Mouse (Mus musculus) heart, adult 2 months (tissue): ENCODE data around the gene 2310061N02Rik. TPM values are rescaled to one million over a fixed set of nuclear protein-coding genes. Genes with fewer than 3 reads are reported as not detected.
"Not testable (repeated sequence)": the region's sequence is repeated elsewhere in the genome, so short reads cannot be mapped to it uniquely, and the experiment has no call there.

Experiments
- DNase-seq, 2 experiments: peaks; one replicate each; pipeline ENCODE4 v3.0.0; 2021
- H3K27ac ChIP-seq: fragments of 200-600 bp; 2 replicates; pipeline ENCODE4 v1.8.1; 2022
- H3K27me3 ChIP-seq: fragments of 200-500 bp; 2 replicates; pipeline ENCODE4 v1.6.1; 2012; ENCODE audit warnings: mild to moderate bottlenecking, low read length, inconsistent platforms, mixed read lengths; ENCODE audit not compliant: control insufficient read depth, insufficient read depth
- H3K36me3 ChIP-seq: fragments of 200-500 bp; 2 replicates; pipeline ENCODE4 v1.6.1; 2012; ENCODE audit warnings: low read length, inconsistent platforms; ENCODE audit not compliant: control insufficient read depth, insufficient read depth
- H3K4me1 ChIP-seq: fragments of 200-500 bp; 2 replicates; pipeline ENCODE4 v1.6.1; 2011; ENCODE audit warnings: low read length; ENCODE audit not compliant: control insufficient read depth, insufficient read depth
- H3K4me3 ChIP-seq: fragments of 200-600 bp; 2 replicates; pipeline ENCODE4 v1.8.1; 2022
- H3K79me2 ChIP-seq: fragments of 200-500 bp; replicated peaks from 2 replicates; pipeline ENCODE4 v1.6.1; 2012; ENCODE audit warnings: mild to moderate bottlenecking, inconsistent platforms, low read length, moderate library complexity, mixed read lengths; ENCODE audit not compliant: control insufficient read depth, insufficient read depth
- H3K9ac ChIP-seq: fragments of 200-500 bp; 2 replicates; pipeline ENCODE4 v1.6.1; 2012; ENCODE audit warnings: low read depth, mild to moderate bottlenecking, control low read depth, inconsistent platforms, low read length, mixed read lengths
- CTCF ChIP-seq: fragments of 200-600 bp; IDR thresholded peaks from 2 replicates; pipeline ENCODE4 v1.8.1; 2022; ENCODE audit warnings: antibody characterized with exemption, mild to moderate bottlenecking, moderate library complexity
- EP300 ChIP-seq: fragments of 200-500 bp; IDR thresholded peaks from 2 replicates; pipeline ENCODE4 v1.6.1; 2011; ENCODE audit warnings: low read depth, low read length, control low read depth; ENCODE audit not compliant: insufficient read depth
- POLR2A ChIP-seq: fragments of 200-500 bp; IDR thresholded peaks from 2 replicates; pipeline ENCODE4 v1.6.1; 2011; ENCODE audit warnings: mild to moderate bottlenecking, low read depth, low read length, control low read depth; ENCODE audit not compliant: insufficient read depth
- WGBS: fragments of 180-500 bp; shearing (Covaris S2); methylation state at CpG from one replicate; pipeline ENCODE4 v1.1.7; 2018; 5-methylcytosine and 5-hydroxymethylcytosine counted together
- intact Hi-C: fragments of 180-260 bp; cut with DNase I; formaldehyde crosslinking; loops from one replicate; pipeline ENCODE4 v1.15.1; 2025
- long read RNA-seq: library from polyadenylated mRNA; stranded (forward); transcript quantifications from one replicate; pipeline ENCODE4 v2.0.0, GENCODE M21; 2021
- polyA plus RNA-seq: library from polyadenylated mRNA; depleted of rRNA; stranded (reverse); fragments of >200 nt; gene quantifications from 2 replicates; pipeline ENCODE4 v1.2.3, GENCODE M21; 2012; rRNA removed
- total RNA-seq, 2 experiments: library from RNA; stranded (reverse); gene quantifications; 2 replicates each; pipeline ENCODE4 v1.2.3; 2021

Gene 2310061N02Rik
- total RNA-seq (not detected), polyA plus RNA-seq (not detected in 2 replicates)
- long read RNA-seq = 0 reads

DNA sequence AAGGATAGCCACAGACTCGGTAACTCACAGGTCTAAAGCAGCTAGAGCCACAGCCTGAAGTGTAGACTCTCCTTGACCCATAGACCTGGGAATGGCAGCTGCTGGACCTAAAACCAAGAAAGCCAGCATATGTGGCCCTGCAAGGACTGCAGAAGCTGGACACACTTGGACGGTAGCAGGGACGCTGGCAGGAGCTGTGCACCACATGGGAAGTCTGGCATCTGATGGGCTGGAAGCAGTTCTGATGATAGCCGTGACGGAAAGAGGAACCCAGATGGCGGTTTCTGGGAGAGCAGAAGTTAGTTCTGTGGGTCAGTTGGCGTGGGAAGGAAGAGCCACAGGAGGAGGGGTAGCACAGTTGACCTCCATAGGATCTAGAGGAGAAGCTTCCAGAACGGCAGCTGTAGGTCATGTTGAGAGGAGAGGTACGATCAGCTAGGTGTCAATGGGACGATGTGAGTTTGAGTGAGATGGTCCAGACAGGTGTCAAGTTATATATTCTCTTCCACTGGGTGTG, at the start of gene 2310061N02Rik:
Gene 2310061N02Rik (minus strand): TSS at position 467 of the 517 bp plus-strand sequence.
- Histone ChIP-seq H3K4me1 (no peaks in the 10 kb centered on the region), H3K36me3 (no peaks in the 10 kb centered on the region), H3K27me3 (no peaks in the 10 kb centered on the region), H3K4me3 (no peak within 1 kb of the TSS), H3K9ac (no peak within 1 kb of the TSS), H3K79me2 (no peaks in the 10 kb centered on the region), H3K27ac (no peak within 1 kb of the TSS)
- intact Hi-C loops = no loop called here
- no peak for TF ChIP-seq POLR2A
- TF ChIP-seq CTCF = no peak
- TF ChIP-seq EP300 = no peak
- DNase-seq = no peak
- WGBS = 78% methylated on average over 10 of the region's 10 CpGs

DNA sequence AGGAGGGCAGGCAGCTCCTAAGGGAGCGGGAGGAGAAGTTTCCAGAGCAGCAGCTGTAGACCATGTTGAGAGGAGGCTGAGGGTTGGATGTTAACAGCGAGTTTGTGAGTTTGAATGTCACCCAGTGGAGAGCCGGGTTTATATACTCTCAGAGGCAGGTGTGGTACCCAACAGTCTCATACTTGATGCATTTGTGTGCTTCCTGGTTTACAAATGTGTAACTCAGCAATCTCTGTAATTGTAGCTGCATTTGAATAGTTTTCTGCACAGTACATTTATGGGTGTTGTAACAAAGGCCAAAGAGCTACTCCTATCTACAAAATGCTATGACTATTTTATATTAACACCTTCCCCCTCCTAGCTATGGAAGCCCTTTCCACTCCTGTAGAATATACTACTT, 43.8 kb upstream of the 2310061N02Rik start, which contains the start of gene Krtap13:
Gene Krtap13 (minus strand): TSS at position 101 of the 400 bp plus-strand sequence.
- H3K27ac ChIP-seq, H3K9ac ChIP-seq, H3K79me2 ChIP-seq, H3K36me3 ChIP-seq, H3K27me3 ChIP-seq, intact Hi-C loops, H3K4me1 ChIP-seq, H3K4me3 ChIP-seq, DNase-seq: not testable (repeated sequence)
- 88% methylated on average over 3 of the region's 3 CpGs for WGBS

GRCm38 (mm10) chr16:88747943-88748342, 40.2 kb upstream of the 2310061N02Rik start:
- H3K27ac ChIP-seq = no peak overlapping the region
- TF ChIP-seq POLR2A (no peak), EP300 (no peak), CTCF (no peak)
- H3K4me3 ChIP-seq = no peak overlapping the region
- no peaks in the 10 kb centered on the region for H3K4me1 ChIP-seq
- H3K9ac ChIP-seq = no peak overlapping the region
- no peaks in the 10 kb centered on the region for H3K79me2 ChIP-seq
- 46% methylated on average over 4 of the region's 4 CpGs for WGBS
- intact Hi-C loops = no loop called here
- DNase-seq = no peak
- no peaks in the 10 kb centered on the region for H3K36me3 ChIP-seq
- H3K27me3 ChIP-seq = no peaks in the 10 kb centered on the region

DNA sequence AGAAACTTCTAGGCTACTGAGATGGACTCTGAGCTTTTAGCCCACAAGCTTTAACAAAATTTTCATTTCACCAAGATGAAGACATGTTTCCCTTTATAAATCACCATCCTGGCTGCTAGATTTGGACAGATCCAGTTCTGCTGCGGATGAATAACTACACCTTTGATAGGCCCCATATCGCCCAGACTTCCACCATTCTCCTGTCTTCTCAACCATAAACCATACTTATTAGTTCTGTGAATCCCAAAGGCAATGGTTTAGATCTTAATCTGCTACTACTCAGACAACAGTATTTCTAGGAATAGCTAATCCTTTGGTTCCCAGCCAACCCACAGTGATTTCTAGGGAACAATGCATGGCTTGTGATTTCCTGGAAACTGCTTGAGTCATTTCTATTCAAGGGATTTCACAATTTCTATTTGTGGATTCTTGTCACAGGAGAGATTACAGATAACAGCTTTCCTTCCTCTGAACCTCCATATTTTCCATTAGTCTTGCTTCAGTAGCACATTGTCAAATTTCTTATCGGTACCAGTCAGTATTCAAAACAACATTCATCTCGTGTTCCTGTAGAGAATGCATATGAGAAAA, 37.1 kb upstream of the 2310061N02Rik start:
- Histone ChIP-seq H3K9ac (no peak overlapping the region), H3K79me2 (no peaks in the 10 kb centered on the region), H3K36me3 (no peaks in the 10 kb centered on the region), H3K4me1 (no peaks in the 10 kb centered on the region), H3K27ac (no peak overlapping the region), H3K4me3 (no peak overlapping the region), H3K27me3 (no peaks in the 10 kb centered on the region)
- WGBS = 41% methylated on average over 4 of the region's 4 CpGs
- DNase-seq = no peak
- intact Hi-C loops = no loop called here
- TF ChIP-seq EP300 = no peak
- TF ChIP-seq POLR2A = no peak
- TF ChIP-seq CTCF = no peak

- intact Hi-C loops = no loop called here
- Histone ChIP-seq H3K9ac (no peak overlapping the region), H3K4me1 (no peaks in the 10 kb centered on the region), H3K27me3 (no peaks in the 10 kb centered on the region), H3K27ac (no peak overlapping the region), H3K4me3 (no peak overlapping the region), H3K79me2 (no peaks in the 10 kb centered on the region), H3K36me3 (no peaks in the 10 kb centered on the region)
- no peak for DNase-seq
- TF ChIP-seq EP300 = no peak
- no peak for TF ChIP-seq POLR2A
- TF ChIP-seq CTCF = no peak
- WGBS = 33% methylated on average over 2 of the region's 2 CpGs
Observed at GRCm38 (mm10) chr16:88735391-88735790, 27.6 kb upstream of the 2310061N02Rik start.

DNA sequence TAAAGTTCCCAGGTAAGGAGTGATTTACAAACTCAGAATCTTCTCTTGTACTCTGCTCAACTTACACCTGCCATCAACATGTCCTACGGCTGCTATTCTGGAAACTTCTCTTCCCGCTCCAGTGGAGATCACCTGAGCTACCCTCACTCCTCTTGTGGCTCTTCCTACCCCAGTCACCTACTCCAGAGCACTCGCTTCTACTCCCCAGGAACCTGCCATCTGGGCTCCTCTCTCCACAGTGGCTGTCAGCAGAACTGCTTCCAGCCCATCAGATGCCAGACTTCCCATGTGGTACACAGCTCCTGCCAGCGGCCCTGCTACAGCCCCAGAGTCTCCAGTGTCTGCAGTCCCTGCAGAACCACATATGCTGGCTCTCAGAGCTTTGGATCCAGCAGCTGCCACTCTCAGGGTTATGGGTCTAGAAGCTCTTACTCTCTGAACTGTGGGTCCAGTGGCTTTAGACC, 21.1 kb upstream of the 2310061N02Rik start, which contains the start of gene Krtap13-1:
Gene Krtap13-1 (plus strand): TSS at position 51 of the 464 bp plus-strand sequence.
- 79% methylated on average over 4 of the region's 4 CpGs for WGBS
- Histone ChIP-seq H3K9ac (no peak within 1 kb of the TSS), H3K27me3 (no peaks in the 10 kb centered on the region), H3K4me3 (no peak within 1 kb of the TSS), H3K27ac (no peak within 1 kb of the TSS), H3K36me3 (no peaks in the 10 kb centered on the region), H3K79me2 (no peaks in the 10 kb centered on the region), H3K4me1 (no peaks in the 10 kb centered on the region)
- intact Hi-C loops = no loop called here
- no peak for TF ChIP-seq CTCF
- TF ChIP-seq POLR2A = no peak
- no peak for TF ChIP-seq EP300
- DNase-seq = no peak
